Mouse (Mus musculus): ENCODE results near the gene Vmn2r83. TPM values are rescaled to one million over a fixed set of nuclear protein-coding genes. Genes with fewer than 3 reads are reported as not detected.
"Not testable (repeated sequence)": the region's sequence is repeated elsewhere in the genome, so short reads cannot be mapped to it uniquely, and the experiment has no call there.

The Vmn2r83 gene
- polyA plus RNA-seq (2012; rRNA removed): not detected in 2 replicates

DNA sequence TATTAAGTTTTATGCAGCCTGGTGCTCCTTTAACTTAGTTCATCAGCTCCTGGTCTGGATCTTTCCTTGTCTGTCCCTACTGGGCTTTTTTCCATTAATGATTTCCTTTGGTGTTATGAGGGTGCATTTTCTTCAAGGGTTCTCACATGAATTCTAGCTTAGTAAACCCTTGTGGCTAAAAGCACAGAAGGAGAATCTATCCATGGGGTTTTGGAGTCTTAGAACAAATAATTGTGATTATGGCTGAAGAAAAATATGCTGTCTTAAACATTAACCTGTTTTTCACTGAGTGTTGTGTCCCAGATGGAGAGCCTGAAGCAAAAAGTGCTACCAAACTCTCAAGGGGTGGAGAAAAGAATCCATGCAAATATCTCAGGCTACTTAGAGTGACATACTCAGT is at the start of gene Vmn2r83:
Gene Vmn2r83 (plus strand): TSS at position 301 of the 400 bp plus-strand sequence.
- H3K4me3 ChIP-seq (replicated peaks; ENCODE audit: extremely low read depth, low read depth, low read length): no peak within 1 kb of the TSS
- no peak for TF ChIP-seq POLR2A (IDR thresholded peaks at IDR 0.05; ENCODE audit: borderline replicate concordance, extremely low read depth, low read depth, low read length)
- TF ChIP-seq CTCF (IDR thresholded peaks at IDR 0.05; ENCODE audit: insufficient read depth, low read length): no peak
- no peak for DNase-seq
- no peaks in the 10 kb centered on the region for H3K4me1 ChIP-seq (ENCODE audit: control insufficient read depth, insufficient read depth, low read length)

DNA sequence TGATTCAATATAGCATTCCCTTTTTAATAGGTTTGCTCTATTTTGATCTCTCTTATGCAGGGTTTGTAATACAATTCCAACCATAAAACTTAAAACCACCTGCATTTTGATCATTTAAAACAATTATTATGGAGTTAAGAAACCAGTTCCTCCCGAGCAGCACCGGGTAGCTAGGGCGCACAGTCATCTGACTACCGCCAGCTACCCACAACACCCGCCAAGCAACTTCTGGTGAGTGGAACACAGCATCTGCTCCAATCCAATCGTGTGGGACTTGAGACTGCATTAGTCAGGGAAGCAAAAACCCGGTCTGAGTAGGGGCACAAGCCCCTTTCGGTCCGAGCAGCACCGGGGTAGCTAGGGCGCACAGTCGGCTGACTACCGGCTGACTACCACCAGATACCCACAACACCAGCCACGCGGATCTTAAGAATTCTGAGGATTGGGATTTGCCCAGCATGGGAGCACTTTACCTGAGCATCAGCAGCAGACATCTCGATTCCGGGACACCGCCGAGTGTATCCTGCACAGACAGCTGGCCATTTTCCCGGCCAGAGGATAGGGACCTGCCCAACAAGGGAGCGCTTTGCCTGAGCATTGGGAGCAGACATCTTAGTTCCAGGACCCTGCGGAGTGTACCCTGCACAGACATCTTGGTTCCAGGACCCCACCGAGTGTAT is 33.2 kb upstream of the Vmn2r83 start:
- H3K4me3 ChIP-seq (replicated peaks; ENCODE audit: extremely low read depth, low read depth, low read length); H3K4me1 ChIP-seq (ENCODE audit: control insufficient read depth, insufficient read depth, low read length); DNase-seq: not testable (repeated sequence)
- 88% methylated on average over 23 of the region's 23 CpGs for WGBS

DNA sequence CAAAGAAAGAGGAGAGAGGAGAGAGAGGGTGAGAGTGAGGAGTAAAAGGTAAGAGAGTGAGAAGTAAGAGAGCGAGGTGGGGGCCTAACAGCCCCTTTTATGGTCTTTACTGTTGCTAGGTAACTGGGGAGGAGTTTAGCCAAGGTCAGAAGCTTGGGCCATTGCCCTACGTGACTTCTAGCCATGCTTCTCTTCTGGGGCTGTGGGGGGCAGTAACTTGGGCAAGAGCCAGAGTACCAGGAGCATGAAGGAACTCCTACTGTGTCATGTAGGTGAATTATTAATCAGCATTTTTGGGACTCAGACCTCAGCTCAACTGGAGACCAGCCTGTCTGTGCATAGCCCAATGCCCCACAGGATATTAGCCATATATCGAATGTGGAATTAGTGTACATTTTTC is 27.4 kb downstream of the Vmn2r83 start:
- TF ChIP-seq POLR2A (IDR thresholded peaks at IDR 0.05; ENCODE audit: borderline replicate concordance, extremely low read depth, low read depth, low read length): no peak
- H3K4me3 ChIP-seq (replicated peaks; ENCODE audit: extremely low read depth, low read depth, low read length): no peak overlapping the region
- DNase-seq: no peak
- 50% methylated on average over 3 of the region's 3 CpGs for WGBS
- H3K4me1 ChIP-seq (ENCODE audit: control insufficient read depth, insufficient read depth, low read length): no peaks in the 10 kb centered on the region

DNA sequence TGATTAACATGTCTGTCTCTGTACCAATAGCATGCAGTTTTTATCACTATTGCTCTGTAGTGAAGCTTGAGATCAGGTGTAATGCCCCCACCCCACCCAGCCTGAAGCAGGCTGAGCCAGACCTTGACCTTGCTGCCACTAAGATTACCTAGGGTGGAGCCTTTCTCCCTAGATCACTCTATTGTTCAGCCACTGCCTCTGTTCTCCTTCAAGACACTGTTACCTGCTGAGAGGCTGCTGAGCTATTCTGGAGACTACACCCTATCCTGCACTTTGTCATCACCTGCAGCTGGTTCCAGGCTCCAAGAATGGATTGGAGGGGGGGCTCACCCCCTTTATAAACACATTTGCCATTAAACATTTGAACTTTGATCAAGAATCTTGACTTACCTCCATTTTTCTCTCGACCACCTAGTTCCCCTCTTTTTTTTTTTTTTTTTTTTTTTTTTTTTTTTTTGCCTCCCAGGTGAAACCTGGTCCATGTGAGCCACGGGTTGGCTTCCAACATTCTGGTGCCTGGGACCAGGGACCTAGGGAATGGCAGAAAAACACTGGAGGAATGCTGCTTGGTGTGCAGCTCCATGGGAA is 28.3 kb downstream of the Vmn2r83 start:
- no peak for DNase-seq
- no peak overlapping the region for H3K4me3 ChIP-seq (replicated peaks; ENCODE audit: extremely low read depth, low read depth, low read length)
- TF ChIP-seq CTCF (IDR thresholded peaks at IDR 0.05; ENCODE audit: insufficient read depth, low read length): no peak
- TF ChIP-seq POLR2A (IDR thresholded peaks at IDR 0.05; ENCODE audit: borderline replicate concordance, extremely low read depth, low read depth, low read length): no peak
- H3K4me1 ChIP-seq (ENCODE audit: control insufficient read depth, insufficient read depth, low read length): no peaks in the 10 kb centered on the region
- 40% methylated on average over 2 of the region's 2 CpGs for WGBS

DNA sequence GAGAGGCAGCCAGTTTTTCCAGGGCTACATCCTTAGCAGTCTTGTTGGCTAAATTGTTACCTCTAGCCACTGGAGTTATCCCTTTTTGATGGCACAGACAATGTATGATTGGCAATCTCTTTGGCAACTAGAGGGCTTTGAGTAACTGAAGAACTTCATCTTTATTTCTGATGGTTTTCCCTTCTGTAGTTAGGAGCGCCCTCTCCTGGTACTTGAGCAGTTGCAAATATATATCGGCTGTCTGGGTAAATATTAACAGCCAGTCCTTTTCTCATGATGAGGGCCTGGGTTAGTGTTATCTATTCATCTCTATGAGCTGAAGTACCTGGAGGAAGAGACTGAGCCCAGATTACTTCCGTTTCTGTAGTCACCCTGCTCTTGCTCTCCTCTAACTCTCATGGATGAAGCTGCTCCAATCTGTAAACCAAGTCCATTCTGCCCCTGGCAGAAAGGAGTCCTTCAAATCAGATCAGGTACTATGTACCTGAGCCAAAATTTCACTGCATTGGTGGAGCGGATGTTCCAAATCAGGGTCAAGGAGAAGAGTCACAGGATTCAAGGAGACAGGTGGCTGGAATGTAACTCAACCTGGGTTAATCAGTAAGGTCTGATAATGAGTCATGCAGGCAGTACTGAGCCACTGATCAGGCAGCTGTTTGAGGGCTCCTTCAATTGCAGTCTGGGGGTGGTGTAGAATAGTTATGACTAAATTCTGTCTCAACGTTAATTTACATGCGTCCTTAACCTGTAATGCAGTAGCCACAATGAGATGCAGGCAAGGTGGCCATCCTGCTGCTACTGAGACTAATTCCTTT is 34.5 kb downstream of the Vmn2r83 start:
- no peaks in the 10 kb centered on the region; the same call in 1 of the 2 replicates for H3K4me1 ChIP-seq (ENCODE audit: control insufficient read depth, insufficient read depth, low read length)
- no peak for DNase-seq
- no peak overlapping the region for H3K4me3 ChIP-seq (replicated peaks; ENCODE audit: extremely low read depth, low read depth, low read length)
- no peak for TF ChIP-seq CTCF (IDR thresholded peaks at IDR 0.05; ENCODE audit: insufficient read depth, low read length)
- TF ChIP-seq POLR2A (IDR thresholded peaks at IDR 0.05; ENCODE audit: borderline replicate concordance, extremely low read depth, low read depth, low read length): no peak
- WGBS: 59% methylated on average over 6 of the region's 6 CpGs

DNA sequence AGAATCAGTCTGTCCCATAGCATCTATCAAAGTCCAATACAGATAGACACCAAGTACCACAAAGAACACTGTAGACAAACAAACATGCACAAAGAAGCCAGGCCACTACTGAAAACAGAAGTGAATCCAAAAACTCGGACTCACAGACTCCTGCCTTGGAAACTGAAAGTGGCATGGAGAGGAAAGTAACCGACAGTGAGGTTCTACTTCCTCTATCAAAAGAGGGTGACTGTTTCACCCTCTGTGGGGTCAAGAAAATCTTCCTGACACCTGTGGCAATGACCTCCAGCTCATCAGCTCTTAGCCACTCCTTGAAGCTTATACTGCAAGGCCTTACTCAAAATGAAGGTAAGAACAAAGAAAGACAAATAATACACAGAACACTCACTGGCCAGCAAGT is 38.2 kb downstream of the Vmn2r83 start:
- no peak for DNase-seq
- TF ChIP-seq CTCF (IDR thresholded peaks at IDR 0.05; ENCODE audit: insufficient read depth, low read length) (no peak), POLR2A (IDR thresholded peaks at IDR 0.05; ENCODE audit: borderline replicate concordance, extremely low read depth, low read depth, low read length) (no peak)
- Histone ChIP-seq H3K4me3 (replicated peaks; ENCODE audit: extremely low read depth, low read depth, low read length) (no peak overlapping the region), H3K4me1 (ENCODE audit: control insufficient read depth, insufficient read depth, low read length) (no peaks in the 10 kb centered on the region; the same call in 1 of the 2 replicates)
- WGBS: 49% methylated on average over 2 of the region's 2 CpGs

DNA sequence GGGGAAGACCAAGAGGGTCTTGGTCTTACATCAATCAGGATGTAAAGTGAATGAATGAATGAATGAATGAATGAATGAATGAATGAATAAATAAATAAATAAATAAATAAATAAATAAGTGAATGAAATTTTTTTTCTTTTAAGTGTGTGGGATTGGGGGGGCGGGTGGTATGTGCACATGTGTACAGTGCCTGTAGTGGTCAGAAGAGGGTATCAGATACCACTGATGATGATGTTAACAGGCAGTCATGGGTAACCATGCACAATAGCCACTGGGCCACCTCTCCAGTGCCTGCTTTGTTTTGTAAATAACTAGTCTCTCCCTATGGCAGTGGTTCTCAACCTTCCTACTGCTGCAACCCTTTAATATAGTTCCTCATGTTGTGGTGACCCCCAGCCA is 55.9 kb downstream of the Vmn2r83 start:
- WGBS: 100% methylated on average over 1 of the region's 1 CpGs

DNA sequence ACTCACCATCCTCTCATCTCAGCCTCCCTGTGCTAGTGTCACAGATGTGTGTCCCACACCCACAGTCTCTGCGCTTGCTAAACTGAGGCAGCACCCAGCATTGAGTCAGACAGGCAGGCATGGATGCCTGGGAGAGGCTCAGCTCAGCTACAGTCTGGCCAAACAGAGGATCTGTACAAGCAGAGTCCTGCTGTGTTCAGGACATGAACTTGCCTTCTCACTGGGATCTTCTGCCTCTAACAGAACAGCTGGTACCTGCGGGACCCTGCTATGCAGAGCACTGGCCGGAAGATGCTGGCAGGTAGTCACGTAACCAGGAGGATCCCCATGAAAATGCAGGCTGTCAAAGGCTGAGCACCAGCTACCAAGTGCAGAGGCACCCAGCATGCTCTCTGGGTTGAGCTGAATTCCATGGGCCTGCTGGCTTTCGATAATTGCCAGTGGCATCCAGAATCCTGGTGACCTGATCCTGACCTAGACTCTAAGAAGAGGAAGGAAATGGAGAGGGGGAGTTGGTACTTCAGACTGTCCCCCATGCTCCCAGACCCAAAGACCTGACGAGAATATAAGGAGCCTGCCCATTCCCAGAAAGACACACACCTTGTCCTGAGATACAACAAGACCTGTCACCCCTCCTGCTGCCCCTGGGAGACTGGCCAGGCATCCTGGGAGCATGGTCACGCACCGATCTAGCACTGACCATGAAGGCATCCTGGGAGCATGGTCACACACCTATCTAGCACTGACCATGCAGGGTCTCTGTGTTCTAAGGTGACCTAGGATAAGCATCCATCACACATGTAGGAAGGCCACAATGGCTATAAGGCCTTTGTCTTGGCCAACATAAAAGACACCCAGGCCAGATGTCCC is 57.2 kb downstream of the Vmn2r83 start:
- Histone ChIP-seq H3K4me3 (replicated peaks; ENCODE audit: extremely low read depth, low read depth, low read length) (no peak overlapping the region), H3K4me1 (ENCODE audit: control insufficient read depth, insufficient read depth, low read length) (no peaks in the 10 kb centered on the region)
- TF ChIP-seq POLR2A (IDR thresholded peaks at IDR 0.05; ENCODE audit: borderline replicate concordance, extremely low read depth, low read depth, low read length) (no peak), CTCF (IDR thresholded peaks at IDR 0.05; ENCODE audit: insufficient read depth, low read length) (no peak)
- 96% methylated on average over 8 of the region's 8 CpGs for WGBS
- DNase-seq: no peak

More for the DNA sequence above, 55.9 kb downstream of the Vmn2r83 start:
- DNase-seq: no peak
- TF ChIP-seq POLR2A (IDR thresholded peaks at IDR 0.05; ENCODE audit: borderline replicate concordance, extremely low read depth, low read depth, low read length) (no peak), CTCF (IDR thresholded peaks at IDR 0.05; ENCODE audit: insufficient read depth, low read length) (no peak)
- no peak overlapping the region for H3K4me3 ChIP-seq (replicated peaks; ENCODE audit: extremely low read depth, low read depth, low read length)
- H3K4me1 ChIP-seq (ENCODE audit: control insufficient read depth, insufficient read depth, low read length): no peaks in the 10 kb centered on the region
